Mouse (Mus musculus): ENCODE measurements around the gene Tars.

DNA sequence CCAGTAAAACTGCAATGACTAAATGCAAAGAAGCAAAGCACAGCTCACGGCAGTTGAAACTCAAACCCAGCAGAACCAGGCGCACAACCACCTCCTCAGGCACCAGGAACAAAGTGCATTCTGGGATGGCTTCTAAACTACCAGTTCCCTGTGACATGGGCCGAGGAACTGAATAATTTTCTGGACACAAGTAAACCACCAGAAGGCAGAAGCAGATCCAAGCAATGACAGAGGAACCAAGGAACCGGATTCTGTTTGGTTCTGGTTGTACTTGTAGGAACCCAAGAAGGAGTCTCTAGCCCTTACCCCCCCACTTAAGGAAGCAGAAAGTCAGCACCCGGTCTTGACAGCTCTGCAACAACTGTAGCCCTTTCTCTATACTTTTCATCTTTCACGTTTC, 3.0 kb downstream of the Tars start:
- TF ChIP-seq CTCF (IDR thresholded peaks at IDR 0.05; ENCODE audit: control insufficient read depth, insufficient read depth, low read length) (no peak), POLR2A (IDR thresholded peaks at IDR 0.05; ENCODE audit: borderline replicate concordance, control insufficient read depth, low read depth, low read length) (no peak)
